Mouse (Mus musculus) kidney, adult 9 months (tissue): ENCODE measurements around the gene Pnpt1.

Experiments used
- DNase-seq: peaks from one replicate; pipeline ENCODE4 v3.0.0; 2022

The Pnpt1 gene

GRCm38 (mm10) chr11:29130385-29131355 is at the start of gene Pnpt1:
Pnpt1 (plus strand) TSS chr11:29130744.
- DNase-seq = peak; percentile 93

- DNase-seq = peak; percentile 29
Observed at GRCm38 (mm10) chr11:29092403-29092802, 38.1 kb upstream of the Pnpt1 start.

- no peak for DNase-seq
Observed at GRCm38 (mm10) chr11:29098926-29099325, 31.6 kb upstream of the Pnpt1 start.

- DNase-seq = no peak
Observed at GRCm38 (mm10) chr11:29129862-29130384, 621 bp upstream of the Pnpt1 start.

- DNase-seq = no peak
Observed at GRCm38 (mm10) chr11:29140671-29141070, 10.1 kb downstream of the Pnpt1 start.

- no peak for DNase-seq
Observed at GRCm38 (mm10) chr11:29148901-29149300, 18.4 kb downstream of the Pnpt1 start.

GRCm38 (mm10) chr11:29163569-29163968 is 33.0 kb downstream of the Pnpt1 start:
- DNase-seq = no peak

GRCm38 (mm10) chr11:29171959-29172391 is 41.4 kb downstream of the Pnpt1 start:
- DNase-seq = peak; percentile 86

- DNase-seq = peak; percentile 99
Observed at GRCm38 (mm10) chr11:29172563-29173124, 42.1 kb downstream of the Pnpt1 start, which contains the start of gene Ppp4r3b. Ppp4r3b (plus strand) TSS chr11:29172890.

- DNase-seq = peak; percentile 67
Observed at GRCm38 (mm10) chr11:29173125-29173631, 42.6 kb downstream of the Pnpt1 start.

GRCm38 (mm10) chr11:29173706-29174436 is 43.3 kb downstream of the Pnpt1 start:
- no peak for DNase-seq

GRCm38 (mm10) chr11:29179319-29179718 is 48.8 kb downstream of the Pnpt1 start:
- no peak for DNase-seq

GRCm38 (mm10) chr11:29180657-29181056 is 50.1 kb downstream of the Pnpt1 start:
- DNase-seq = no peak

GRCm38 (mm10) chr11:29181751-29182150 is 51.2 kb downstream of the Pnpt1 start:
- DNase-seq = no peak

GRCm38 (mm10) chr11:29188981-29189380 is 58.4 kb downstream of the Pnpt1 start:
- DNase-seq = no peak

GRCm38 (mm10) chr11:29203653-29204052 is 73.1 kb downstream of the Pnpt1 start:
- no peak for DNase-seq

GRCm38 (mm10) chr11:29209774-29210173 is 79.2 kb downstream of the Pnpt1 start:
- DNase-seq = no peak
